Mouse (Mus musculus) mouse trophoblast stem cell (cell line): ENCODE results near the gene Pgp.
"Not testable (repeated sequence)": the region's sequence is repeated elsewhere in the genome, so short reads cannot be mapped to it uniquely, and the experiment has no call there.

ENCODE experiments used
- in situ Hi-C, 2 experiments: fragments of 300-500 bp; cut with MseI, MboI; formaldehyde crosslinking; loops; 2 replicates in 1 of 2; 3 replicates in 1 of 2; pipeline ENCODE4 v1.15.1; 2025

Pgp gene

GRCm38 (mm10) chr17:24469910-24470602 is at the start of gene Pgp, which contains the start of gene E4f1:
TSS of gene Pgp (plus strand) at chr17:24470392.
TSS of gene E4f1 (minus strand) at chr17:24470313.
- in situ Hi-C loops = no loop called here

GRCm38 (mm10) chr17:24423114-24423513 is 47.1 kb upstream of the Pgp start:
- in situ Hi-C loops = no loop called here

GRCm38 (mm10) chr17:24424489-24424888 is 45.7 kb upstream of the Pgp start:
- in situ Hi-C loops = no loop called here

GRCm38 (mm10) chr17:24425326-24425725 is 44.9 kb upstream of the Pgp start:
- in situ Hi-C loops = not testable (repeated sequence)

GRCm38 (mm10) chr17:24425905-24426304 is 44.3 kb upstream of the Pgp start:
- in situ Hi-C loops = no loop called here

- in situ Hi-C loops = no loop called here
Observed at GRCm38 (mm10) chr17:24426471-24427169, 43.6 kb upstream of the Pgp start, which contains the start of gene Eci1. TSS of gene Eci1 (plus strand) at chr17:24426641.

GRCm38 (mm10) chr17:24427170-24427557 is 43.0 kb upstream of the Pgp start:
- in situ Hi-C loops = no loop called here

GRCm38 (mm10) chr17:24429201-24429983 is 40.8 kb upstream of the Pgp start:
- in situ Hi-C loops = no loop called here

GRCm38 (mm10) chr17:24437016-24437415 is 33.2 kb upstream of the Pgp start:
- in situ Hi-C loops = no loop called here

GRCm38 (mm10) chr17:24440377-24440776 is 29.8 kb upstream of the Pgp start:
- in situ Hi-C loops = no loop called here

GRCm38 (mm10) chr17:24441148-24441547 is 29.0 kb upstream of the Pgp start:
- in situ Hi-C loops = no loop called here

GRCm38 (mm10) chr17:24442107-24442506 is 28.1 kb upstream of the Pgp start:
- in situ Hi-C loops = no loop called here

- in situ Hi-C loops = no loop called here
Observed at GRCm38 (mm10) chr17:24442632-24443155, 27.5 kb upstream of the Pgp start, which contains the start of gene Dnase1l2. TSS of gene Dnase1l2 (minus strand) at chr17:24443105.

GRCm38 (mm10) chr17:24443409-24443808 is 26.8 kb upstream of the Pgp start:
- in situ Hi-C loops = no loop called here

- in situ Hi-C loops = no loop called here
Observed at GRCm38 (mm10) chr17:24446590-24446989, 23.6 kb upstream of the Pgp start.

GRCm38 (mm10) chr17:24449507-24449906 is 20.7 kb upstream of the Pgp start:
- in situ Hi-C loops = no loop called here

GRCm38 (mm10) chr17:24451220-24451619 is 19.0 kb upstream of the Pgp start:
- in situ Hi-C loops = no loop called here

- in situ Hi-C loops = no loop called here
Observed at GRCm38 (mm10) chr17:24453372-24453771, 16.8 kb upstream of the Pgp start.

- in situ Hi-C loops = no loop called here
Observed at GRCm38 (mm10) chr17:24454218-24454755, 15.9 kb upstream of the Pgp start.

GRCm38 (mm10) chr17:24454756-24455522 is 15.3 kb upstream of the Pgp start:
- in situ Hi-C loops = no loop called here
